Mouse (Mus musculus) layer of hippocampus, adult 11-12 months (tissue): Measurements from ENCODE around the gene Nhlh1.

Experiments
- DNase-seq: peaks from one replicate; pipeline ENCODE4 v3.0.0; 2022; ENCODE audit warnings: low spot score

Gene Nhlh1

GRCm38 (mm10) chr1:172016660-172017516 lies 40.5 kb downstream of the Nhlh1 start:
- no peak for DNase-seq

- DNase-seq, result no peak
Measured at GRCm38 (mm10) chr1:172016031-172016430, 41.3 kb downstream of the Nhlh1 start.

- no peak for DNase-seq
Measured at GRCm38 (mm10) chr1:172015312-172015939, 41.9 kb downstream of the Nhlh1 start.

- no peak for DNase-seq
Measured at GRCm38 (mm10) chr1:172014771-172015170, 42.6 kb downstream of the Nhlh1 start.

GRCm38 (mm10) chr1:172012030-172012429 lies 45.3 kb downstream of the Nhlh1 start:
- peak; percentile 75 for DNase-seq

- DNase-seq, result no peak
Measured at GRCm38 (mm10) chr1:172010042-172010824, 47.1 kb downstream of the Nhlh1 start.

- no peak for DNase-seq
Measured at GRCm38 (mm10) chr1:172009406-172009805, 48.0 kb downstream of the Nhlh1 start.

GRCm38 (mm10) chr1:172008351-172008750 lies 49.0 kb downstream of the Nhlh1 start:
- DNase-seq, result no peak

GRCm38 (mm10) chr1:172007761-172008160 lies 49.6 kb downstream of the Nhlh1 start:
- DNase-seq, result no peak
